Mouse (Mus musculus): ENCODE data around the gene Fasl. TPM values are rescaled to one million over a fixed set of nuclear protein-coding genes. Genes with fewer than 3 reads are reported as not detected.

Gene Fasl
- polyA plus RNA-seq, 1 experiment from 2014 or later, result not detected

- no peak for TF ChIP-seq CTCF (IDR thresholded peaks at IDR 0.05; ENCODE audit: low read depth)
- 81% methylated on average over 3 of the region's 3 CpGs for WGBS
Observed at GRCm38 (mm10) chr1:161798866-161799265, 10.6 kb upstream of the Fasl start.

DNA sequence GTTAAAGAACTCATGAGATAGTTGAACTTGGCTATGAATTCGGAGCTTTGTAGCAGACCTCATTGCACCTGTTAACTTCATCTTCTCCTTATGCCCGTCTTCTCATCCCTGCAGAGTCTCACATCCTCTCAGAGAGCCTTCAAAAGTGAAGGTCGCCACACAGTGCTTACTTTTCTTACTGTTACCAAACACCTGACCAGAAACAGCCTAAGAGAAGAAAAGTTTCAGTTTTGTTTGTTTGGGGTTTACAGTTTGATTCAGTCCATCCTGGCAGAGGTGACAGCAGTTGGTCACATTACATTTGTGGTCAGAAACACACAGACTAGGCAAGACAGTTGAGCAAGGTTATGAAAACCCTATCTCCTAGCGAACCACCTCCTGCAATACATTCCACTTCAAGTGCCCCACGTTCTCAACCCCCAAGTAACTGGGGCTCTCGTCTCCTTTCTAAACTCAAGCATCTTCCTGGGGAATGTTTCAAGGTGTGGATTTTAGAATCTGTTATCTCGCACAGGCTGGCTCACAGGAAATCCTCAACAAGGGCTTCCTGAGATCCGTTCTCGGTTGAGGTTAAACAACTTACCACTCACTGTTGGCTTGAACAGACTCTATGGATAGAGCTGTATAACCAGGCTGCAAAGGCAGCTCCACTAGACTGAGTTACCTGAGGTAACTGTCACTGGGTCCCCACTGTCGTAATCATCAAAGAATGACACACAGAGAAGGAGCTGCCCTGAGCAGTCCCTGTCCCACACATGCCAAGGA is 6.3 kb upstream of the Fasl start:
- H3K36me3 ChIP-seq (ENCODE audit: insufficient read depth), result no peaks in the 10 kb centered on the region
- H3K9me3 ChIP-seq (ENCODE audit: low read depth, low read length), result no peaks in the 10 kb centered on the region
- no peak for TF ChIP-seq CTCF (IDR thresholded peaks at IDR 0.05; ENCODE audit: low read depth)
- no peak overlapping the region for H3K27ac ChIP-seq (ENCODE audit: low read depth)
- no peaks in the 10 kb centered on the region for H3K4me1 ChIP-seq (ENCODE audit: insufficient read depth)
- no peaks in the 10 kb centered on the region for H3K27me3 ChIP-seq (ENCODE audit: insufficient read depth, low read length)
- H3K4me3 ChIP-seq (ENCODE audit: low read depth, low read length), result no peak overlapping the region
- ATAC-seq (ENCODE audit: insufficient read depth), result no peak
- H3K9ac ChIP-seq, result no peak overlapping the region
- 67% methylated on average over 10 of the region's 10 CpGs for WGBS
- no peak overlapping the region for H3K4me2 ChIP-seq
- DNase-seq, result no peak

More at GRCm38 (mm10) chr1:161798866-161799265, 10.6 kb upstream of the Fasl start:
- no peaks in the 10 kb centered on the region for H3K4me1 ChIP-seq (ENCODE audit: insufficient read depth)
- H3K9me3 ChIP-seq (ENCODE audit: low read depth, low read length), result no peaks in the 10 kb centered on the region
- DNase-seq (no peak), ATAC-seq (ENCODE audit: insufficient read depth) (no peak)
- H3K4me2 ChIP-seq, result no peak overlapping the region
- H3K27ac ChIP-seq (ENCODE audit: low read depth), result no peak overlapping the region
- no peaks in the 10 kb centered on the region for H3K27me3 ChIP-seq (ENCODE audit: insufficient read depth, low read length)
- no peak overlapping the region for H3K9ac ChIP-seq
- no peak overlapping the region for H3K4me3 ChIP-seq (ENCODE audit: low read depth, low read length)
- H3K36me3 ChIP-seq (ENCODE audit: insufficient read depth), result no peaks in the 10 kb centered on the region

DNA sequence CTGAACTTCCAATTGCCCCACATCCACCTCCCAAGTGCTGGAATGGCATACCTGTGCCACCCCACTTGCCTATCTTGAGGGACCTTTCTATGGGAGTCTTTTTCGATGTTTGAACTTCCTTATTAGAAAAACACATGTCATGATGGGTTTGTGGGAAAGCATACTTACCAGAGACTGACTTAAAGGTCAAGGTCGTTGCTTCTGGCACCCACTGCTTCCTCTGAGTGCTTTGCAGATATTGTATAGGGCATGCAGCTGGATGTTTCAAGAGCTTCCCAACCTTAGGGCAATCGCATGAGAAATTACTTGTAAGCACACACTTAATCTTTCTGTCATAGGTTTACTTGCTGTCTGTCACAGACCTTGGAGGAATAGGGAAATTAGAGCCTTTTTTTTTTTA is 5.0 kb upstream of the Fasl start:
- Histone ChIP-seq H3K9ac (no peak overlapping the region), H3K4me1 (ENCODE audit: insufficient read depth) (no peaks in the 10 kb centered on the region), H3K36me3 (ENCODE audit: insufficient read depth) (no peaks in the 10 kb centered on the region), H3K4me3 (ENCODE audit: low read depth, low read length) (no peak overlapping the region), H3K4me2 (no peak overlapping the region), H3K27ac (ENCODE audit: low read depth) (no peak overlapping the region), H3K9me3 (ENCODE audit: low read depth, low read length) (no peaks in the 10 kb centered on the region), H3K27me3 (ENCODE audit: insufficient read depth, low read length) (no peaks in the 10 kb centered on the region)
- 70% methylated on average over 3 of the region's 3 CpGs for WGBS
- no peak for ATAC-seq (ENCODE audit: insufficient read depth)
- TF ChIP-seq CTCF (IDR thresholded peaks at IDR 0.05; ENCODE audit: low read depth), result no peak
- DNase-seq, result no peak

DNA sequence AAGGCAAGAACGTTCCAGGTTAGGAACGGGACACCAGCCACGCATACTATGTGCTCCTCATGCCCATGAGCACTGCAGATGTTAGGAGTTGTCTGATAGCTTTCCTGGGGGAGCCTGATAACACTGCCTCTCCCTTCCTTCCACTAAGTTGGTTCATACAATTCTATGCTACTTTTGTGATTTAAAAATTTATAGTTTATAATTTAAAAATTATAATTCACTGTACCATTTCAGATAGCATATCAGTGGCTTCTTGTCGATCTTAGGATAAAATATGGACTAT is 4.3 kb upstream of the Fasl start:
- no peak overlapping the region for H3K4me3 ChIP-seq (ENCODE audit: low read depth, low read length)
- H3K27ac ChIP-seq (ENCODE audit: low read depth), result no peak overlapping the region
- no peaks in the 10 kb centered on the region for H3K9me3 ChIP-seq (ENCODE audit: low read depth, low read length)
- no peaks in the 10 kb centered on the region for H3K27me3 ChIP-seq (ENCODE audit: insufficient read depth, low read length)
- H3K36me3 ChIP-seq (ENCODE audit: insufficient read depth), result no peaks in the 10 kb centered on the region
- H3K9ac ChIP-seq, result no peak overlapping the region
- no peak overlapping the region; the same call in 1 of the 2 replicates for H3K4me2 ChIP-seq
- TF ChIP-seq CTCF (IDR thresholded peaks at IDR 0.05; ENCODE audit: low read depth), result no peak
- H3K4me1 ChIP-seq (ENCODE audit: insufficient read depth), result no peaks in the 10 kb centered on the region
- no peak for DNase-seq
- ATAC-seq (ENCODE audit: insufficient read depth), result no peak
- WGBS, result 76% methylated on average over 4 of the region's 4 CpGs

DNA sequence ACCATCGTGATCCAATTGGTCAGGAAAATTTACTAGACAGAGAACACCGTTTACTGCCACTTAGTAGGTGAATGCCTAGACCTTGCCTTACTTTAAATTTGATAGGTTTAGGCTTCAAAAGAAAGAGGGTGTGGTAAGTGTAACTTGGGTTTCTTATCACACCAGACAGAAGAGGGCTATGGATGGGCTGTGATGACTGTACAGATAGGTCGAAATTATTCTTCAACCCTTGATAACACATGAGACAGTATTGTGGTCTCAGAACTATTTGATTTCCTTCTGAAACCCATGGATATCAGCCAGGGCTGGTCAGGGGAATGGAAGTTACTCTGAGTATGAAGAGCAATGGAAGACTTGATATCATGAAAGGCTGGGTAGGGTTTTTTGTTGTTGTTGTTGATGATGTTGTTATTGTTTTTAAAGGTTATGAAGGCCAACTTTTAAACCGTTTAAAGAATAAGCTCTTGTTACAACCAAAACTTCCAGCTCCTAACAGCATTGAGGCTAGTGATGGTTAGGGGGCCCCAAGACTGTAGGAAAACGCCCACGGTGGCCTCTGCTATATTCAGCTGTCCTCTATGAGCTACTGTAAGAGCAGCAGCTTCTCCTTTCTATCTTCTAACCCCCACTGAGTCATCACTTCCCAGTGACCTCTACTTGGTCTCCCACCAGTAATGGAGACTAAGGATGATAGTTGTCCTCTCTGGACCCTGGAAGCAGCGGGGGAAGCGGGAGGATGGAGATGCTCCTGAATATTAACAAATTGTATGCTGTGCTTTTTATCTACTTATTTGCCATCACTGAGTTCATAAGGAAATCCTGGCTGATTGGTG is 3.8 kb upstream of the Fasl start:
- no peaks in the 10 kb centered on the region for H3K36me3 ChIP-seq (ENCODE audit: insufficient read depth)
- ATAC-seq (ENCODE audit: insufficient read depth) (no peak; the same call in 1 of the 2 replicates), DNase-seq (no peak)
- no peak overlapping the region for H3K9ac ChIP-seq
- WGBS, result 86% methylated on average over 8 of the region's 8 CpGs
- TF ChIP-seq CTCF (IDR thresholded peaks at IDR 0.05; ENCODE audit: low read depth), result no peak
- no peak overlapping the region for H3K4me3 ChIP-seq (ENCODE audit: low read depth, low read length)
- no peak overlapping the region for H3K27ac ChIP-seq (ENCODE audit: low read depth)
- H3K9me3 ChIP-seq (ENCODE audit: low read depth, low read length), result no peaks in the 10 kb centered on the region
- H3K4me1 ChIP-seq (ENCODE audit: insufficient read depth), result no peaks in the 10 kb centered on the region
- no peaks in the 10 kb centered on the region for H3K27me3 ChIP-seq (ENCODE audit: insufficient read depth, low read length)
- peak overlapping the region; percentile 12; the same call in 1 of the 2 replicates for H3K4me2 ChIP-seq

DNA sequence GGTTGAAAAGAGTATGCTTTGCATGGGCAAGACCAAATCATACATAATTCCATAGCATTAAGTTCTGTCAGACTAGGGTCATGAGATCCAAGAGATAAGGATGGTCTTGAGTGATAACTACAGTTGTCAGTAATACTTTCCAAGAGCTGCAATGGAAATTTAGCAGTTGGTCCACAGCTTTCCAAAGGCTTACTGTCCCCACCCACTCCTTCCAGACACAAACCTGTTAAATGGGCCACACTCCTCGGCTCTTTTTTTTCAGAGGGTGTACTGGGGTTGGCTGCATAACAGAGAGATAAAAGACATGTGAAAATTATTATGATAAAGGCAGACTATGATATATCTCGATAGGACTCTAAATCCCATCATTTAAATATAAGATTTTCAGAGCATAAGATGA is 5.6 kb downstream of the Fasl start:
- WGBS, result 72% methylated on average over 2 of the region's 2 CpGs
- H3K4me2 ChIP-seq, result no peak overlapping the region
- H3K9ac ChIP-seq, result no peak overlapping the region
- H3K4me1 ChIP-seq (ENCODE audit: insufficient read depth), result no peaks in the 10 kb centered on the region
- ATAC-seq (ENCODE audit: insufficient read depth) (no peak), DNase-seq (no peak)
- no peak for TF ChIP-seq CTCF (IDR thresholded peaks at IDR 0.05; ENCODE audit: low read depth)
- no peaks in the 10 kb centered on the region for H3K9me3 ChIP-seq (ENCODE audit: low read depth, low read length)
- no peak overlapping the region for H3K4me3 ChIP-seq (ENCODE audit: low read depth, low read length)
- H3K27ac ChIP-seq (ENCODE audit: low read depth), result no peak overlapping the region
- H3K27me3 ChIP-seq (ENCODE audit: insufficient read depth, low read length), result no peaks in the 10 kb centered on the region
- H3K36me3 ChIP-seq (ENCODE audit: insufficient read depth), result no peaks in the 10 kb centered on the region

DNA sequence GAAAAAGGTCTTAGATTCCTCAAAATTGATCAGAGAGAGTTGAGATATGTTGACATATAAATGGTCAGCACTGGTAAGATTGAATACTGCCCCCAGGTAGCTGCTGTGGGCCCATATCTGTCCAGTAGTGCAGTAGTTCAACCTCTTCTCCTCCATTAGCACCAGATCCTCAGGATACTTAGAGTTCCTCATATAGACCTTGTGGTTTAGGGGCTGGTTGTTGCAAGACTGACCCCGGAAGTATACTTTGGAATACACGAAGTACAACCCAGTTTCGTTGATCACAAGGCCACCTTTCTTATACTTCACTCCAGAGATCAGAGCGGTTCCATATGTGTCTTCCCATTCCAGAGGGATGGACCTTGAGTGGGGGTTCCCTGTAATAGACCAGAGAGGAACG is 6.7 kb downstream of the Fasl start:
- no peak overlapping the region for H3K9ac ChIP-seq
- 86% methylated on average over 5 of the region's 5 CpGs for WGBS
- no peak overlapping the region for H3K4me2 ChIP-seq
- no peak overlapping the region for H3K27ac ChIP-seq (ENCODE audit: low read depth)
- DNase-seq (no peak), ATAC-seq (ENCODE audit: insufficient read depth) (no peak)
- TF ChIP-seq CTCF (IDR thresholded peaks at IDR 0.05; ENCODE audit: low read depth), result no peak
- no peaks in the 10 kb centered on the region for H3K36me3 ChIP-seq (ENCODE audit: insufficient read depth)
- H3K9me3 ChIP-seq (ENCODE audit: low read depth, low read length), result no peaks in the 10 kb centered on the region
- H3K4me1 ChIP-seq (ENCODE audit: insufficient read depth), result no peaks in the 10 kb centered on the region
- H3K27me3 ChIP-seq (ENCODE audit: insufficient read depth, low read length), result no peaks in the 10 kb centered on the region
- H3K4me3 ChIP-seq (ENCODE audit: low read depth, low read length), result no peak overlapping the region

All from lung, embryonic 14.5 days (tissue).